8 mouse cellular contexts compared by ENCODE assay signal in the genomic region with DNA sequence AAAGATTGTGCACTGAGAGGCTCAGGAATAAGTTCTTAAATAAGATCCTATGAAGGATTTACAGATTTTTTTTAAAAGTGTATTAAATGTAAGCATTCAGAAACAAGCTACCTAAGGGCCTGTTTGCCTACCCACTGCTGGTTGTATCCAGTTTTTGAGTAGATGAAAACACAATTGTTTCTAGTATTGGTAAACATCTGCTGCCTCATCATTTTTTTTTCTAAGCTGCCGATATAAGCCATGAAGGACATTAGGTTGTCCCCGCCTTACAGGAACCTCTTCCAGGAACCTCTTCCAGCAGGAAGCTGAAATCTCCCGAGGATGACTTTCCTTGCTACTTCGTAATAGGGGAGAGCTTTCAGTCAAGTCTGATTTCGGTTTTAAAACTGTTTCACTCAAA. TPM values are rescaled to one million over a fixed set of nuclear protein-coding genes. Genes with fewer than 3 reads are reported as not detected.
A peak's percentile ranks its signal among the peaks of the same experiment; 100 is the strongest.
DNase-seq lines count a peak whose midpoint lies in the region; ATAC-seq lines count a peak whose summit lies in the region.

No protein-coding gene starts in this region.

- no peak overlapping the region for H3K27ac ChIP-seq in forebrain, embryonic 13.5 days
- H3K27ac ChIP-seq in forebrain, embryonic 16.5 days (ENCODE audit: low read length), result no peak overlapping the region
- H3K27ac ChIP-seq in lung, embryonic 16.5 days (ENCODE audit: low read length), result peak overlapping the region; percentile 94
- H3K27ac ChIP-seq in hindbrain, embryonic 16.5 days (ENCODE audit: low read depth, low read length), result peak overlapping the region; percentile 87
- H3K27ac ChIP-seq in stomach, embryonic 15.5 days, result peak overlapping the region; percentile 89

- 43% methylated on average over 5 of the region's 5 CpGs for WGBS in forebrain, embryonic 13.5 days
- 55% methylated on average over 5 of the region's 5 CpGs for WGBS in forebrain, embryonic 16.5 days
- 35% methylated on average over 5 of the region's 5 CpGs for WGBS in lung, embryonic 16.5 days
- WGBS in hindbrain, embryonic 16.5 days, result 26% methylated on average over 5 of the region's 5 CpGs
- 27% methylated on average over 5 of the region's 5 CpGs for WGBS in stomach, embryonic 15.5 days

- no peak for DNase-seq in lung, postnatal 10 days
- no peak for DNase-seq in adrenal gland, adult 8-10 months
- DNase-seq in adrenal gland, postnatal 14 days, result no peak

- H3K27me3 ChIP-seq in forebrain, embryonic 13.5 days, result peaks cover 59% of the 10 kb centered on the region
- peaks cover 22% of the 10 kb centered on the region for H3K27me3 ChIP-seq in forebrain, embryonic 16.5 days (replicated peaks; ENCODE audit: control insufficient read depth, insufficient read depth, low read length)
- no peaks in the 10 kb centered on the region for H3K27me3 ChIP-seq in lung, embryonic 16.5 days (ENCODE audit: control insufficient read depth, insufficient read depth, low read depth, low read length)
- H3K27me3 ChIP-seq in hindbrain, embryonic 16.5 days (replicated peaks; ENCODE audit: control insufficient read depth, insufficient read depth, low read length), result no peaks in the 10 kb centered on the region
- H3K27me3 ChIP-seq in stomach, embryonic 15.5 days (replicated peaks), result no peaks in the 10 kb centered on the region

- peaks cover 41% of the 10 kb centered on the region for H3K4me1 ChIP-seq in forebrain, embryonic 13.5 days
- peaks cover 7% of the 10 kb centered on the region; the same call in 1 of the 2 replicates for H3K4me1 ChIP-seq in forebrain, embryonic 16.5 days (replicated peaks; ENCODE audit: control insufficient read depth, insufficient read depth, low read length)
- H3K4me1 ChIP-seq in lung, embryonic 16.5 days (replicated peaks; ENCODE audit: control insufficient read depth, insufficient read depth, low read length), result peaks cover 13% of the 10 kb centered on the region
- H3K4me1 ChIP-seq in hindbrain, embryonic 16.5 days (ENCODE audit: control insufficient read depth, insufficient read depth, low read depth, low read length), result peaks cover 20% of the 10 kb centered on the region
- peaks cover 9% of the 10 kb centered on the region for H3K4me1 ChIP-seq in stomach, embryonic 15.5 days

- ATAC-seq in forebrain, embryonic 13.5 days, result no peak
- no peak for ATAC-seq in forebrain, embryonic 16.5 days
- ATAC-seq in lung, embryonic 16.5 days (ENCODE audit: low read depth), result no peak
- ATAC-seq in hindbrain, embryonic 16.5 days, result no peak
- ATAC-seq in stomach, embryonic 15.5 days (ENCODE audit: insufficient read depth, low FRiP score, low read depth), result no peak

- no peak overlapping the region for H3K4me3 ChIP-seq in forebrain, embryonic 13.5 days
- no peak overlapping the region for H3K4me3 ChIP-seq in forebrain, embryonic 16.5 days (replicated peaks; ENCODE audit: low read length)
- peak overlapping the region; percentile 34; the same call in 1 of the 2 replicates for H3K4me3 ChIP-seq in lung, embryonic 16.5 days (ENCODE audit: low read length)
- peak overlapping the region; percentile 38 for H3K4me3 ChIP-seq in hindbrain, embryonic 16.5 days (ENCODE audit: low read length)
- H3K4me3 ChIP-seq in stomach, embryonic 15.5 days (replicated peaks), result peak overlapping the region; percentile 73

- H3K9me3 ChIP-seq in forebrain, embryonic 13.5 days (replicated peaks), result no peaks in the 10 kb centered on the region
- no peaks in the 10 kb centered on the region for H3K9me3 ChIP-seq in forebrain, embryonic 16.5 days (ENCODE audit: control insufficient read depth, low read length)
- H3K9me3 ChIP-seq in lung, embryonic 16.5 days (ENCODE audit: control insufficient read depth, low read length), result no peaks in the 10 kb centered on the region
- no peaks in the 10 kb centered on the region for H3K9me3 ChIP-seq in hindbrain, embryonic 16.5 days (ENCODE audit: control insufficient read depth, low read length)
- H3K9me3 ChIP-seq in stomach, embryonic 15.5 days, result no peaks in the 10 kb centered on the region

- no peak overlapping the region for H3K9ac ChIP-seq in forebrain, embryonic 13.5 days
- H3K9ac ChIP-seq in forebrain, embryonic 16.5 days (replicated peaks; ENCODE audit: low read depth, low read length), result no peak overlapping the region
- peak overlapping the region; percentile 66 for H3K9ac ChIP-seq in lung, embryonic 16.5 days (ENCODE audit: low read length)
- H3K9ac ChIP-seq in hindbrain, embryonic 16.5 days (ENCODE audit: low read depth, low read length), result peak overlapping the region; percentile 64
- H3K9ac ChIP-seq in stomach, embryonic 15.5 days, result no peak overlapping the region

- no peaks in the 10 kb centered on the region for H3K36me3 ChIP-seq in forebrain, embryonic 13.5 days (ENCODE audit: poor library complexity, severe bottlenecking)
- no peaks in the 10 kb centered on the region for H3K36me3 ChIP-seq in forebrain, embryonic 16.5 days (ENCODE audit: control insufficient read depth, insufficient read depth)
- no peaks in the 10 kb centered on the region for H3K36me3 ChIP-seq in lung, embryonic 16.5 days (ENCODE audit: control insufficient read depth, insufficient read depth, low read length)
- no peaks in the 10 kb centered on the region for H3K36me3 ChIP-seq in hindbrain, embryonic 16.5 days (ENCODE audit: control insufficient read depth, insufficient read depth, low read length)
- peaks cover 5% of the 10 kb centered on the region; the same call in 1 of the 2 replicates for H3K36me3 ChIP-seq in stomach, embryonic 15.5 days

- H3K4me2 ChIP-seq in forebrain, embryonic 13.5 days, result peak overlapping the region; percentile 55; the same call in 1 of the 2 replicates
- H3K4me2 ChIP-seq in forebrain, embryonic 16.5 days (ENCODE audit: low read length), result no peak overlapping the region
- peak overlapping the region; percentile 52 for H3K4me2 ChIP-seq in lung, embryonic 16.5 days (ENCODE audit: low read depth, low read length)
- H3K4me2 ChIP-seq in hindbrain, embryonic 16.5 days (ENCODE audit: low read length), result peak overlapping the region; percentile 71
- peak overlapping the region; percentile 69 for H3K4me2 ChIP-seq in stomach, embryonic 15.5 days

RNA-seq across cellular contexts. Expression of a gene that starts 11.7 kb away (rescaled TPM):
- 28.6 and 46.9 TPM in 2 replicates for polyA plus RNA-seq in forebrain, embryonic 13.5 days (2015; fragmentation: Nextera tagmentation; extraction: Ambion mirVana)
- polyA plus RNA-seq in forebrain, embryonic 16.5 days (2015; fragmentation: Nextera tagmentation; extraction: Ambion mirVana), result 28.5 and 41.4 TPM in 2 replicates
- 94.4 and 99.9 TPM in 2 replicates for polyA plus RNA-seq in lung, embryonic 16.5 days (2015; fragmentation: Nextera tagmentation; extraction: Ambion mirVana)
- 182 and 183 TPM in 2 replicates for polyA plus RNA-seq in hindbrain, embryonic 16.5 days (2015; fragmentation: Nextera tagmentation; extraction: Ambion mirVana)
- 139 and 150 TPM in 2 replicates for polyA plus RNA-seq in stomach, embryonic 15.5 days (2015; fragmentation: Nextera tagmentation; extraction: Ambion mirVana)
- 10 to 100 TPM; 47.3 to 67.8 (median 55.1) TPM for total RNA-seq in adrenal gland, adult 8-10 months (2022)
- 57.0 and 57.5 TPM in 2 replicates for total RNA-seq in adrenal gland, postnatal 14 days (2021)

Comparison
In these comparisons a context has a peak if more than half of its experiments do, and no peak if none do; other contexts are left out.
1. H3K27ac ChIP-seq: peak in lung, embryonic 16.5 days (single experiment), hindbrain, embryonic 16.5 days (single experiment) and stomach, embryonic 15.5 days (single experiment); none in forebrain, embryonic 13.5 days (single experiment) and forebrain, embryonic 16.5 days (single experiment).
2. H3K4me3 ChIP-seq: peak in lung, embryonic 16.5 days (single experiment), hindbrain, embryonic 16.5 days (single experiment) and stomach, embryonic 15.5 days (single experiment); none in forebrain, embryonic 13.5 days (single experiment) and forebrain, embryonic 16.5 days (single experiment).
3. H3K9ac ChIP-seq: peak in lung, embryonic 16.5 days (single experiment) and hindbrain, embryonic 16.5 days (single experiment); none in forebrain, embryonic 13.5 days (single experiment), forebrain, embryonic 16.5 days (single experiment) and stomach, embryonic 15.5 days (single experiment).